Mouse (Mus musculus): ENCODE measurements around the gene Uqcc2. TPM values are rescaled to one million over a fixed set of nuclear protein-coding genes. Genes with fewer than 3 reads are reported as not detected.

Gene Uqcc2
- polyA plus RNA-seq, 1 experiment, result 740 TPM

DNA sequence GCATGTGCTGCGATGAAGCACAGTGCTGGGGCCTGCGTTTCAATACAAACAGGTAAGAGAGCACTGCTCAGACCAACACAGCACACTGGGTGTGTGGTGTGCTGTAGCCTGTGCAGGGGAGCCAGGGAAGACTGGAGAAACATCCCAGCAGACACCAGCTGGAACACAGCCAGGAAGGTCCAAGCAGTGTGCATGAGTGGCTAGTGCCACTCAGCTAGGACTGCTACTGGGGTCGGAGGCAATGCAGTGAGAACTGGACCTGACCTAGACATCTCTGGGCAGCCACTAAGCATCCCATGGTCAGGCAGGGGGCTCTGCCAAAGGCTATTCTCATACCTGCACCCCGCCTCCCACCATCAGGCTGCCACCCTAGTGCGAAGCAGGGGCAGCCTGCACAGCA lies 5.5 kb downstream of the Uqcc2 start:
- Histone ChIP-seq H3K4me3 (no peak overlapping the region), H3K4me2 (ENCODE audit: low read depth) (no peak overlapping the region), H3K79me2 (ENCODE audit: control insufficient read depth, insufficient read depth) (peaks cover 53% of the 10 kb centered on the region), H3K36me3 (ENCODE audit: control insufficient read depth, insufficient read depth) (peaks cover 15% of the 10 kb centered on the region), H3ac (ENCODE audit: control insufficient read depth, insufficient read length) (no peak overlapping the region), H3K27me3 (ENCODE audit: control insufficient read depth, insufficient read depth, insufficient read length) (no peaks in the 10 kb centered on the region)
- TF ChIP-seq POLR2AphosphoS2 (IDR thresholded peaks at IDR 0.05; ENCODE audit: insufficient read length, low read depth) (peak; percentile 37), MYOD1 (IDR thresholded peaks at IDR 0.05; ENCODE audit: control insufficient read depth in 1 of 3, insufficient read length in 2 of 3, low read depth in 2 of 3) (no peak), POLR2A (IDR thresholded peaks at IDR 0.05; ENCODE audit: insufficient read length, low read depth) (no peak)

DNA sequence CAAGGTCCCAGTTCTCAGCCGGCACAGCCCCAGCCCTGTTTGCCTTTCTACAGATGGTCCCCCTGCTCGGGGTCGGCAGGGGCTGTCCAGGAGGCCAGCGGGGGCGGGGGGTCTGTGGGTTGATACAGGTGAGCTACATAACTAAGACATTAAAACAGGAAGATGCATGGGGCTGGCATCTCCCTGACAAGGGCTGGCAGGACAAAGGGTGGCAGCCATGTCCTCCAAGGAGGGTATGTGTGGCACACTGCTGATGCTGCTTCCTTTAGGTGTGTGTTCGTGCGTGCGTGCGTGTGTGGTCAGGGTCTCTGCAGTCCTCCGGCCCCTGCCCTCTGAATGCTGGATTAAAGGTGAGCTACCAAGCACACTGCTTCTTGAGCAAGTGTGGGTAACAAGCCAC lies 6.7 kb downstream of the Uqcc2 start:
- Histone ChIP-seq H3K4me3 (no peak overlapping the region), H3K27me3 (ENCODE audit: control insufficient read depth, insufficient read depth, insufficient read length) (no peaks in the 10 kb centered on the region), H3K79me2 (ENCODE audit: control insufficient read depth, insufficient read depth) (peaks cover 41% of the 10 kb centered on the region), H3ac (ENCODE audit: control insufficient read depth, insufficient read length) (no peak overlapping the region), H3K36me3 (ENCODE audit: control insufficient read depth, insufficient read depth) (peaks cover 20% of the 10 kb centered on the region), H3K4me2 (ENCODE audit: low read depth) (no peak overlapping the region)
- TF ChIP-seq POLR2AphosphoS2 (IDR thresholded peaks at IDR 0.05; ENCODE audit: insufficient read length, low read depth) (peak; percentile 68), TCF12 (IDR thresholded peaks at IDR 0.05; ENCODE audit: insufficient read depth, poor library complexity, severe bottlenecking) (no peak)

DNA sequence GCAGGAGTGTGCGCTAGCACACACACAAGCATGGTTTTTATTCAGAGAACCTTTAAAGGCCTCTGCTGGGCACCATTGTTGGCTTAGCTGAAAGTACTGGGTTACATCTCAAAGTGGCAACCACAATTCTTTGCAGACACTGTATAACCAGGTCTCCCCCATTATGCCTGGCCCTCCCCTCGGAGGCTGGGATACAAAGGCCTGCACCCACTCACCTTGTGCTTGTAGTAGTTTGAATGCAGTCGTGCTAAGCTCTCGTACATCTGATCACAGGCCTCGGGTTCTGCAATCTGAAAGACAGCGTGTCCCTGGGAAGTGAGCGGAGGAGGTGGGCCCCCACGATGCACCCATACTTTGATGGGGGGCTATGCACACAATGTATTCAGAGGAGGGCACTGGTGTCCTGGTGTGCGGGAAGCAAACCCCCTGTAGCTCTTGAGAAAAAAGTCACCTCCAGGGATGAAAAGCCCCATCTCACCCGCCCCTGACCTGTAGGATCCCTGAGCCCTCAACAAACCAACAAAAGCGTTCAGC lies 8.0 kb downstream of the Uqcc2 start:
- TF ChIP-seq TCF3 (IDR thresholded peaks at IDR 0.05; ENCODE audit: insufficient read length, low read depth) (no peak), TCF12 (IDR thresholded peaks at IDR 0.05; ENCODE audit: insufficient read depth, poor library complexity, severe bottlenecking) (no peak), MAX (IDR thresholded peaks at IDR 0.05; ENCODE audit: low read depth) (no peak), CEBPB (IDR thresholded peaks at IDR 0.05; ENCODE audit: insufficient read depth, poor library complexity, severe bottlenecking) (no peak), MYOD1 (IDR thresholded peaks at IDR 0.05; ENCODE audit: control insufficient read depth in 1 of 3, insufficient read length in 2 of 3, low read depth in 2 of 3) (no peak), POLR2AphosphoS2 (IDR thresholded peaks at IDR 0.05; ENCODE audit: insufficient read length, low read depth) (no peak), USF1 (IDR thresholded peaks at IDR 0.05; ENCODE audit: low read depth) (no peak), POLR2A (IDR thresholded peaks at IDR 0.05; ENCODE audit: insufficient read length, low read depth) (no peak), E2F4 (IDR thresholded peaks at IDR 0.05; ENCODE audit: insufficient read depth) (no peak), SRF (IDR thresholded peaks at IDR 0.05; ENCODE audit: control insufficient read depth, insufficient read length, low read depth) (no peak), REST (IDR thresholded peaks at IDR 0.05; ENCODE audit: insufficient read depth, insufficient read length) (no peak), MYOG (IDR thresholded peaks at IDR 0.05; ENCODE audit: control insufficient read depth in 1 of 3, insufficient read depth in 1 of 3, insufficient read length in 2 of 3, low read depth in 2 of 3) (no peak)
- peaks cover 21% of the 10 kb centered on the region for H3K36me3 ChIP-seq (ENCODE audit: control insufficient read depth, insufficient read depth)

DNA sequence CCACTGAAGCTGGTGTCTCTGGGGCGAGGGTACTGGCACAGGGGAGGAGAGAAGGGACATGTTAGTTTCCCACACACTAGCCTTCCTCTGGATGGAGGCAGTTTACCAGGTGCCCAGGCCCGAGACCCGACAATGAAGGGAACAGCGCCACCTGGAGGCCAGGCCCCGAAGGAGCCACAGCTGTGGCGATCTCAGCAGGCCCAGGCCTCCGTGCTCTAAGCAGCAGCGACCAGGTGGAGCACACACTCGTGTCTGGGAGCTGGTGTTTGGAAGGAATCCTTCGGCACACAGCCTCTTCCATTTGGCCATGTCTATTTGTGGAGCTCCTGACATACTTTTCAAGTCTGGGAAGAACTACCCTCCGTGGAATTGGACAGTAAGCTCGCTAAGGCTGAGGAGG lies 8.5 kb downstream of the Uqcc2 start:
- Histone ChIP-seq H3K36me3 (ENCODE audit: control insufficient read depth, insufficient read depth) (peaks cover 21% of the 10 kb centered on the region), H3K79me2 (ENCODE audit: control insufficient read depth, insufficient read depth) (peaks cover 28% of the 10 kb centered on the region)

More for the DNA sequence above, 8.0 kb downstream of the Uqcc2 start:
- Histone ChIP-seq H3K4me3 (no peak overlapping the region), H3K4me2 (ENCODE audit: low read depth) (no peak overlapping the region), H3K79me2 (ENCODE audit: control insufficient read depth, insufficient read depth) (peaks cover 34% of the 10 kb centered on the region), H3ac (ENCODE audit: control insufficient read depth, insufficient read length) (no peak overlapping the region), H3K27me3 (ENCODE audit: control insufficient read depth, insufficient read depth, insufficient read length) (no peaks in the 10 kb centered on the region)

DNA sequence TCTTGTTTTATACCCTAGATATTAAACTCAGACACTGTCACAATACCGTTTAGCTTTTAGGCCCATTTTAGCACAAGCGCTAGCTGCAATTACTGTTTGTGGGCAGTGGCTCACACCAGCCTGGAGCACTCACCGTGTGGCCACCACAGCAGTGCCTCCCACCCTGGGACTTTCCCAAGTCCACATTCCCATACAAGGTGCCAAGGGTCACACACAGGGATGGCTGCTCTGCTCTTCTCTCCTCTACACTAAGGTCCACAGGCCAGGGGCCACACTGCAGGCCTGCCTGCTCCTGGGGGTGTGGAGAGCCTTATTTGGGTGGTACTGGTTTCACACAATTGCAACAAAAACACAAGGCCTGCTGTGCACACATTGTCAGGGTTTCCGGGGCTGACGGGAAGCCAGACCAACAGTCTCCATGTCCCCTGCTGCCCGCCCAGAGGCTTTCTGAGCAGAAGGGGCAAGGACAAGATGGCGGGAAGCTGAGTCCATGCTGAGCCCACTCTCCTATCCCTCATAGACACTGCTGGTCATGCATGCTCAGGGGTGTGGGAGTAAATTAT lies 9.8 kb downstream of the Uqcc2 start:
- no peak overlapping the region for H3K4me2 ChIP-seq (ENCODE audit: low read depth)
- no peak overlapping the region for H3ac ChIP-seq (ENCODE audit: control insufficient read depth, insufficient read length)
- peaks cover 19% of the 10 kb centered on the region for H3K36me3 ChIP-seq (ENCODE audit: control insufficient read depth, insufficient read depth)
- H3K27me3 ChIP-seq (ENCODE audit: control insufficient read depth, insufficient read depth, insufficient read length), result no peaks in the 10 kb centered on the region
- H3K4me3 ChIP-seq, result no peak overlapping the region
- H3K79me2 ChIP-seq (ENCODE audit: control insufficient read depth, insufficient read depth), result peaks cover 16% of the 10 kb centered on the region
- TF ChIP-seq TCF12 (IDR thresholded peaks at IDR 0.05; ENCODE audit: insufficient read depth, poor library complexity, severe bottlenecking) (no peak), REST (IDR thresholded peaks at IDR 0.05; ENCODE audit: insufficient read depth, insufficient read length) (no peak), POLR2A (IDR thresholded peaks at IDR 0.05; ENCODE audit: insufficient read length, low read depth) (no peak), CEBPB (IDR thresholded peaks at IDR 0.05; ENCODE audit: insufficient read depth, poor library complexity, severe bottlenecking) (no peak), E2F4 (IDR thresholded peaks at IDR 0.05; ENCODE audit: insufficient read depth) (no peak), POLR2AphosphoS2 (IDR thresholded peaks at IDR 0.05; ENCODE audit: insufficient read length, low read depth) (no peak), USF1 (IDR thresholded peaks at IDR 0.05; ENCODE audit: low read depth) (no peak), MYOD1 (IDR thresholded peaks at IDR 0.05; ENCODE audit: control insufficient read depth in 1 of 3, insufficient read length in 2 of 3, low read depth in 2 of 3) (no peak), MYOG (IDR thresholded peaks at IDR 0.05; ENCODE audit: control insufficient read depth in 1 of 3, insufficient read depth in 1 of 3, insufficient read length in 2 of 3, low read depth in 2 of 3) (no peak)

More for the DNA sequence above, 8.5 kb downstream of the Uqcc2 start:
- TF ChIP-seq MYOG (IDR thresholded peaks at IDR 0.05; ENCODE audit: control insufficient read depth in 1 of 3, insufficient read depth in 1 of 3, insufficient read length in 2 of 3, low read depth in 2 of 3) (peak in 2 of 3 experiments; percentile 63 to 75), MYOD1 (IDR thresholded peaks at IDR 0.05; ENCODE audit: control insufficient read depth in 1 of 3, insufficient read length in 2 of 3, low read depth in 2 of 3) (peak in 2 of 3 experiments; percentile 41 to 57), TCF12 (IDR thresholded peaks at IDR 0.05; ENCODE audit: insufficient read depth, poor library complexity, severe bottlenecking) (no peak)
- H3ac ChIP-seq (ENCODE audit: control insufficient read depth, insufficient read length), result no peak overlapping the region
- no peaks in the 10 kb centered on the region for H3K27me3 ChIP-seq (ENCODE audit: control insufficient read depth, insufficient read depth, insufficient read length)
- no peak overlapping the region for H3K4me3 ChIP-seq
- H3K4me2 ChIP-seq (ENCODE audit: low read depth), result no peak overlapping the region
